Mouse (Mus musculus): ENCODE measurements around the gene Stk11. TPM values are rescaled to one million over a fixed set of nuclear protein-coding genes. Genes with fewer than 3 reads are reported as not detected.
A peak's percentile ranks its signal among the peaks of the same experiment; 100 is the strongest.

The Stk11 gene
- polyA plus RNA-seq, 1 experiment from 2014 or later = 16.3 TPM

DNA sequence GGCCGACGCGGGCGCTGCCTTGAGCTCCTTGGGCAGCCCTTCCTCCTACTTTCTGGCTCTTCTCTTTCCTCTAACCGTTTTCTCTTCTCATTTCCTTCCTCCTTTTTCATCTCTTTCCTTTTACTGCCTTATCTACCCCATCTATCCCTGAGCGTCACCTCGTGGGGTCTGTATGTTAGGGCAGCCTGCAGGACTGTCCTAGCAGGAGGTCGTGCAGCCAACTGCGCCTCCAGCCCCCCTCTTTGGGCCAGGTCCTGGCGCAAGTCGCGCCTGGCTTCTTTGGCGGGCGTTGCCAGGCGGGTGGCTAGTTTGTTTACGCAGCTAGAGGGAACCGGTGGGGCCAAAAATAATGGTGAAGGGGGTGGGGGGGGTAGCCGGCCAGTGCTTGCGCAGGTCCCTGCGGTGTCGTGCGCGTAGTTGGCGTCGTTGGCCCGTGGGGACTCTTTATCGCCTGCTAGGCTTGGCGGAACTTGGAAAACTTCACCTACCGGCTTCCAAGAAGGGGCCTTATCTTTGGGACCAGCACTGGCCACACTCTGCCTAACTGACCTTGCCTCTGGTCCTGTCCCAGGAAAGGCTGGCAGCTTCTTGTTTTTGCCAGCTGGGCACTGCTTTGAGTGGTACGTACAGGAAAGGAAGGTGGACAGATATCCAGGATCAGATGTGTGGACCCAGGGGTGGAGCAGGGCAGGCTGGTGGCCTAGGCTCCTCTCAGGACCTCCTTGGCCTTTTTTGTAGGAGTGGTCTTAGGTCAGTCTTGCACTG, 1.5 kb downstream of the Stk11 start:
- H3K27ac ChIP-seq = peak overlapping the region; percentile 52
- H3K4me1 ChIP-seq (replicated peaks) = peaks cover 45% of the 10 kb centered on the region
- H3K4me3 ChIP-seq = peak overlapping the region; percentile 91
- H3K9me3 ChIP-seq = no peaks in the 10 kb centered on the region
- no peaks in the 10 kb centered on the region for H3K27me3 ChIP-seq
- 5% methylated on average over 30 of the region's 30 CpGs for WGBS
- H3K4me2 ChIP-seq = peak overlapping the region; percentile 96
- peak overlapping the region; percentile 93 for H3K9ac ChIP-seq
- no peak for ATAC-seq (ENCODE audit: low FRiP score)
- H3K36me3 ChIP-seq = peaks cover 29% of the 10 kb centered on the region

DNA sequence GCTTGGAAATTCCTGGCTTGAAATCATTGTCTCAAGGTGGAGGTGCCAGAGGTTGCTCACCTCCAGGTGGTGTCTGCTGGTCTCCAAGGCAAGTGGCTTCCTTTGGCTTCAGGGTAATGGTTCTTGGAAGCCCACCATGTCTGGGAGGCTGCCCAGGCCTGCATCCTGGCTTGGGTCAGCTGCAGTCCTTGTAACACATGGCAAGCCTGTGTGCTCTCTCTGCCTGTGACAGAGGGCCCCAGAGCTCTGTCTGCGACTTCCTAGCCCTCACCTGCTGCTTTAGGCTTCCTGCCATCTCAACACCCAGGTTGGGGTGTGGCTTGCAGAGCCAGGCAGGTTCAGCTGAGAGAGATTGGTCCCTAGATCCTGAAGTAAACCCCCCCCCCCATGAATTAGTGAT, 2.1 kb downstream of the Stk11 start:
- H3K4me1 ChIP-seq (replicated peaks) = peaks cover 45% of the 10 kb centered on the region
- H3K9me3 ChIP-seq = no peaks in the 10 kb centered on the region
- 57% methylated on average over 1 of the region's 1 CpGs for WGBS
- H3K4me3 ChIP-seq = peak overlapping the region; percentile 91
- peak overlapping the region; percentile 64 for H3K27ac ChIP-seq
- H3K27me3 ChIP-seq = no peaks in the 10 kb centered on the region
- ATAC-seq (ENCODE audit: low FRiP score) = no peak
- H3K36me3 ChIP-seq = peaks cover 30% of the 10 kb centered on the region
- peak overlapping the region; percentile 93 for H3K9ac ChIP-seq
- peak overlapping the region; percentile 96 for H3K4me2 ChIP-seq

DNA sequence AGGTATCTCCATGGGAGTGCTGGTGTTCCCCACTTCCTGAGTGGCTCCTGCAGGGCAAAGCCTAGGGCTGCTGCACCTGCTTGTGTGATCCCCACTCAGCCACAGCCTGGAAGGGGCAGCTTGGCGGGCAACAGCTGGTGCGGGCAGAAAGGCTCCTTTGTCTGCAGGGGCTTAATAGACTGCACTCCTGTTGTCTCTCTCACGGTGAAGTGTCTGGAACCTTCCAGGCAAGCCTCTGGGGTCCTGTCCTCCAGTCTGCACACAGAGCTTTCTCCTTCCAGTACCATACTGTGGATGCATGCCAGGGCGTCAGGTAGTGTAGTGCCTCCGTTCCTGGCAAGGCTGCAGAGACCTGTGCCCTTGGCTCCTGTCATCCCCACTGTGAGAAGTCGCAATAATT, 2.9 kb downstream of the Stk11 start:
- Histone ChIP-seq H3K9me3 (no peaks in the 10 kb centered on the region), H3K4me3 (peak overlapping the region; percentile 91), H3K27me3 (no peaks in the 10 kb centered on the region), H3K9ac (peak overlapping the region; percentile 93), H3K36me3 (peaks cover 36% of the 10 kb centered on the region), H3K27ac (peak overlapping the region; percentile 64), H3K4me2 (peak overlapping the region; percentile 96), H3K4me1 (replicated peaks) (peaks cover 45% of the 10 kb centered on the region)
- 49% methylated on average over 6 of the region's 6 CpGs for WGBS
- no peak for ATAC-seq (ENCODE audit: low FRiP score)

DNA sequence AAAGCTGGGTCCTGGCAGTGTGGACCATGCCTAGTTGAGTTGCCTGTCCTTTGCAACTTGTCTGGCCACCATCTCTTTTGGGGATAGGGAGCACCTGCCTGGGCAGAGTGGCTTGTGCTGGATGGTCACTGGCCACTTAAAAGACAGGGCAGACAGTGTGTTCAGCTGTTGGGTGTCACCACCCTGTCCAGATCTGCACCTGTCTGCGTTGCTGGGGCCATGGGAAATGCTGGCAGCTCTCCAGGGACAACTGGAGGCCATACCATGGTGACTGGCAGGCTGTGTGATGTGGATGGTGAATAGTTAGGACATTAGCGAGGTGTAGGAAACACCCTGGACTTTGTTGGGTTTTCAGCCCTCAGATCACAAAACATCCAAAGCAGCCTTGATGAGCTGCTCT, 4.5 kb downstream of the Stk11 start:
- H3K9me3 ChIP-seq = no peaks in the 10 kb centered on the region
- peak overlapping the region; percentile 31; the same call in 1 of the 2 replicates for H3K9ac ChIP-seq
- H3K36me3 ChIP-seq = peaks cover 50% of the 10 kb centered on the region
- H3K27ac ChIP-seq = no peak overlapping the region
- H3K27me3 ChIP-seq = no peaks in the 10 kb centered on the region
- ATAC-seq (ENCODE audit: low FRiP score) = no peak
- no peak overlapping the region for H3K4me2 ChIP-seq
- no peak overlapping the region for H3K4me3 ChIP-seq
- peaks cover 51% of the 10 kb centered on the region for H3K4me1 ChIP-seq (replicated peaks)
- 79% methylated on average over 2 of the region's 2 CpGs for WGBS

DNA sequence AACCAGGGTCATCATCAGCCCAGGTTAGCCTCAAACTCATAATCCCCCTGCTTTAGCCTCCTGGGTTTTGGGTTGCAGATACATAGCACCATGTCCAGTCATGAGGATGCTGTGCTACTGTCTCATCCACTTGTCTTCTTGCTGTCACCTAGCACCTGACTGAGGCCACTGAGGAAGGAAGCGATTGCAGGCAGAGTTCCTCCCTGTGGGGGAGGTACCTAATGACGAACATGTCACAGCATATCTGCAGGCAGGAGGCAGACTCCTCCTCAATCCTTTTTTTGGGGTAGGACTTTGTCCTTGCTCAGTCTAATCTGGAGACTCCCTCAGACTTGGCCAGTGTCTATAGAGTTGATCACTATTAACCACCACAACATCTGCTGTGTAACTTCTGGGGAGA, 6.0 kb downstream of the Stk11 start:
- WGBS = 92% methylated on average over 2 of the region's 2 CpGs
- Histone ChIP-seq H3K27me3 (no peaks in the 10 kb centered on the region), H3K27ac (no peak overlapping the region), H3K36me3 (peaks cover 65% of the 10 kb centered on the region), H3K9me3 (no peaks in the 10 kb centered on the region), H3K9ac (no peak overlapping the region), H3K4me1 (replicated peaks) (peaks cover 48% of the 10 kb centered on the region), H3K4me2 (no peak overlapping the region), H3K4me3 (no peak overlapping the region)
- no peak for ATAC-seq (ENCODE audit: low FRiP score)

GRCm38 (mm10) chr10:80123932-80124562, 8.4 kb downstream of the Stk11 start:
- H3K9ac ChIP-seq = peak overlapping the region; percentile 49; the same call in 1 of the 2 replicates
- 95% methylated on average over 9 of the region's 9 CpGs for WGBS
- H3K27ac ChIP-seq = no peak overlapping the region
- no peak overlapping the region for H3K4me2 ChIP-seq
- H3K36me3 ChIP-seq = peaks cover 81% of the 10 kb centered on the region
- no peaks in the 10 kb centered on the region for H3K9me3 ChIP-seq
- H3K27me3 ChIP-seq = no peaks in the 10 kb centered on the region
- H3K4me3 ChIP-seq = no peak overlapping the region
- no peak for ATAC-seq (ENCODE audit: low FRiP score)
- H3K4me1 ChIP-seq (replicated peaks) = peaks cover 24% of the 10 kb centered on the region

GRCm38 (mm10) chr10:80127920-80128319, 12.3 kb downstream of the Stk11 start:
- Histone ChIP-seq H3K27ac (no peak overlapping the region; the same call in 1 of the 2 replicates), H3K4me3 (no peak overlapping the region), H3K36me3 (peaks cover 98% of the 10 kb centered on the region), H3K9me3 (no peaks in the 10 kb centered on the region), H3K9ac (no peak overlapping the region), H3K4me2 (no peak overlapping the region), H3K27me3 (0 out of 2 replicates have a peak, but pooled peaks cover 7% of the 10 kb centered on the region), H3K4me1 (replicated peaks) (peaks cover 24% of the 10 kb centered on the region)
- WGBS = 92% methylated on average over 8 of the region's 8 CpGs
- no peak for ATAC-seq (ENCODE audit: low FRiP score)

DNA sequence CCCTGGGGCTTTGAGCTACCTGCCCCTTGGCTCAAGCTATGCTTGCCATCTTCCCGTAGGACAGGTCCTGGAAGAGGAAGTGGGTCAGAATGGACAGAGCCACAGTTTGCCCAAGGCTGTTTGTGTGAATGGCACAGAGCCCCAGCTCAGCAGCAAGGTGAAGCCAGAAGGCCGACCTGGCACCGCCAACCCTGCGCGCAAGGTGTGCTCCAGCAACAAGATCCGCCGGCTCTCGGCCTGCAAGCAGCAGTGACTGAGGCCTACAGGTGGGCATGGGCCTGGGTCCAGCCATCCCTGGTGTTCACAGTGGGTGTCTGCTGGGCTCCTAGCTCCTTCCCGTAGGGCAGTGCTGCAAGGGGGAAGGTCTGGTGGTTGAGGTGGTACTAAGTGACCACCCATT, 14.2 kb downstream of the Stk11 start:
- no peak overlapping the region for H3K4me3 ChIP-seq
- WGBS = 94% methylated on average over 9 of the region's 9 CpGs
- ATAC-seq (ENCODE audit: low FRiP score) = no peak
- 0 out of 2 replicates have a peak overlapping the region, but pooled peaks have one; percentile 1 for H3K9ac ChIP-seq
- no peaks in the 10 kb centered on the region for H3K9me3 ChIP-seq
- peaks cover 11% of the 10 kb centered on the region; the same call in 1 of the 2 replicates for H3K27me3 ChIP-seq
- no peak overlapping the region for H3K4me2 ChIP-seq
- peaks cover 100% of the 10 kb centered on the region for H3K36me3 ChIP-seq
- H3K27ac ChIP-seq = no peak overlapping the region
- peaks cover 23% of the 10 kb centered on the region for H3K4me1 ChIP-seq (replicated peaks)

DNA sequence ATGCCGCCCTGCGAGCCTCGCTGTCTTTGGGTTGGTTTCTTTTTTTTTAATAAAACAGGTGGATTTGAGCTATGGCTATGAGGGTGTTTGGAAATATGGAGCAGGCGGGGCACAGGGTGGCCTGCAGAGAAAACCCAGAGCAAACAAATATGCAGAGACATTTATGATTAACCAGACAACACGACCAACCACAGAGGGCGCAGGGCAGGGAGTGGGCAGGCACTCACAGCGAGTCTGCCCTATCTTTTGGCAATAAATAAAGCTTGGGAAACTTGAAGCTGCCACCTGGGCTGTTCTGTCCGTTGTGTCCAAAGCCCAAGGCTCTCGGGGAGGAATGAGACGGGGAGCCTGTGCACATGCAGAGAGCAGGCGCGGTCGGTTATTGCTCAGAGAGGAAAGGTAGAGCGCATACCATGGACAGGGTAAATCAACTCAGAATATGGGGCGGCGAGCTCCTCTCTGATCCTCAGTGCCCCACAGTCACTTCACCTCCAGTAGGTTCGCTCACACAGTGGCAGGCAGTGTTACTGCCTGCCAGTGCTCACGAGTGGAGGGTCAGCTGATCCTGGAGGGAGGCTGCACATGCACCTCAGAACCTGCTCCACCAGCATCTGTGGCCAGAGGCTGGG, 14.9 kb downstream of the Stk11 start:
- no peak for ATAC-seq (ENCODE audit: low FRiP score)
- Histone ChIP-seq H3K9me3 (no peaks in the 10 kb centered on the region), H3K4me1 (replicated peaks) (peaks cover 20% of the 10 kb centered on the region), H3K4me2 (no peak overlapping the region), H3K4me3 (no peak overlapping the region), H3K27me3 (peaks cover 17% of the 10 kb centered on the region; the same call in 1 of the 2 replicates), H3K36me3 (peaks cover 100% of the 10 kb centered on the region), H3K27ac (no peak overlapping the region), H3K9ac (no peak overlapping the region)
- WGBS = 86% methylated on average over 18 of the region's 18 CpGs

DNA sequence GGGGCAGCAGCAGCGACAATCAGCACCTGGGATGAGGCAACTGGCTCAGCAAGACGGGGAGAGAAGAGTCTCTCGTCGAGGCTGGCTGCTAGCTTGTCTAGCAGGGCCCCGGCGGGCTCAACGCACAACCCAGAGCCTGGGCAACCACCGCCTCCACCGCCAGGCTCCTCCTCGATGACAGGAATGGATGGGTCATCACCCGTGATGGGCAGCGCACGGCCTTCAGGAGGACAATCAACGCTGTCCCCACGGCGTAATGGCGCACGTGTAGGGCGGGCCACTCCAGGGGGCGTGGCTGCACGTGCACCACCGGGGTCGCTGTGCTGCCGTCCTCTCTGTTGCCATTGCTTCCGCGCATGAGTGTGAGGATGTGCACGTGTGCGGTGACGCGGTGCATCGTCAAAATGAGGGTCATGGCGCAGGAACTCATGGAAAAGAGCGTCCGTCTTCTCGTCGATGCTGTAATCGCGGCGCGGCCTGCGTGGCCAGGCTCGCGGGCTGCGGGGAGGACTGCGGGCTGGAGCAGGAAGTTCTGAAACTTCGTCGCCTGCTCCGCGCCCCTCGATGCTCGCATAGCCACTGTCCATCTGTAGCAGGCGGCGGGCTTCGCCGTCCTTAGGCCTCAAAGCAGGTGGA, 15.8 kb downstream of the Stk11 start:
- Histone ChIP-seq H3K9me3 (no peaks in the 10 kb centered on the region), H3K4me3 (peak overlapping the region; percentile 9), H3K9ac (peak overlapping the region; percentile 49), H3K36me3 (peaks cover 100% of the 10 kb centered on the region), H3K4me2 (peak overlapping the region; percentile 23), H3K27ac (peak overlapping the region; percentile 13; the same call in 1 of the 2 replicates), H3K27me3 (peaks cover 25% of the 10 kb centered on the region), H3K4me1 (replicated peaks) (peaks cover 27% of the 10 kb centered on the region)
- ATAC-seq (ENCODE audit: low FRiP score) = peak; percentile 34; the same call in 1 of the 2 replicates
- 8% methylated on average over 55 of the region's 55 CpGs for WGBS

- H3K9me3 ChIP-seq = no peaks in the 10 kb centered on the region
- H3K9ac ChIP-seq = peak overlapping the region; percentile 49
- H3K36me3 ChIP-seq = peaks cover 97% of the 10 kb centered on the region
- peaks cover 32% of the 10 kb centered on the region for H3K4me1 ChIP-seq (replicated peaks)
- H3K4me2 ChIP-seq = peak overlapping the region; percentile 23
- ATAC-seq (ENCODE audit: low FRiP score) = no peak
- peak overlapping the region; percentile 9 for H3K4me3 ChIP-seq
- WGBS = 34% methylated on average over 27 of the region's 27 CpGs
- H3K27me3 ChIP-seq = peaks cover 30% of the 10 kb centered on the region
- peak overlapping the region; percentile 13; the same call in 1 of the 2 replicates for H3K27ac ChIP-seq
These were observed 16.3 kb downstream of the Stk11 start for GRCm38 (mm10) chr10:80131952-80132350.

Data from hindbrain, embryonic 13.5 days (tissue).